Mouse (Mus musculus) large intestine, adult 2 months (tissue): ENCODE measurements around the gene Sbf2. TPM values are rescaled to one million over a fixed set of nuclear protein-coding genes. Genes with fewer than 3 reads are reported as not detected.

ENCODE experiments used
- DNase-seq: peaks from one replicate; pipeline ENCODE4 v3.0.0-alpha.2; 2012; ENCODE audit warnings: low read depth, low spot score
- WGBS: fragments of 180-500 bp; shearing (Covaris S2); methylation state at CpG from one replicate; pipeline ENCODE4 v1.1.7; 2018; 5-methylcytosine and 5-hydroxymethylcytosine counted together
- polyA plus RNA-seq: library from polyadenylated mRNA; depleted of rRNA; stranded (reverse); fragments of >200 nt; gene quantifications from 2 replicates; pipeline ENCODE4 v1.2.3, GENCODE M21; 2012

Gene Sbf2
- polyA plus RNA-seq, 1 experiment = 10.4 TPM

DNA sequence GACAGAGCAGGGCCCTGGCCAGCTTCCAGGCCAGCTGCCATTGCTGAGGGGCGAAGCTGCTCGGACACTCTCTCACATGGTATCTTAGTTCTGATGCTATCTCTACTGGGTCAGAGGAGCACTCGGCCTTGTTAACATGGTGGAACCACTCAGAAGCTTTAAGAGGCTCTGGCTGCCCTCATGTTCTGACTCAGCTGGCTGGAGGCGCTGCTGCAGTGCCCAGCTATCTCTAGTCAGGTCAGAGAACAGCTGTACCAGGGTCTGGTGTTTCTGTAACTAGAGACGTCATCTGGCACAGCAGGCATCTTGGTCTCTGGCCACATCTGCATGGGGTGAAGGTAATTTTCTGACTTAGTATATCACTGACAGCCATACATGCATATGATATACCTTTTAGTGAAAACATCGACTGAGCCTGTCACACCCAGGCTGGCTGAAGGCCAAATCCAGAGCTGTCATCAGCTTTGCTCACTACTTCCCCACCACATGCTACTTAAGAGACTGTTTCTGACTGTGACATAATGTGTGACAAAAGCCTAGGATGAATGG, 295.7 kb downstream of the Sbf2 start:
- 76% methylated on average over 6 of the region's 6 CpGs for WGBS
- no peak for DNase-seq

DNA sequence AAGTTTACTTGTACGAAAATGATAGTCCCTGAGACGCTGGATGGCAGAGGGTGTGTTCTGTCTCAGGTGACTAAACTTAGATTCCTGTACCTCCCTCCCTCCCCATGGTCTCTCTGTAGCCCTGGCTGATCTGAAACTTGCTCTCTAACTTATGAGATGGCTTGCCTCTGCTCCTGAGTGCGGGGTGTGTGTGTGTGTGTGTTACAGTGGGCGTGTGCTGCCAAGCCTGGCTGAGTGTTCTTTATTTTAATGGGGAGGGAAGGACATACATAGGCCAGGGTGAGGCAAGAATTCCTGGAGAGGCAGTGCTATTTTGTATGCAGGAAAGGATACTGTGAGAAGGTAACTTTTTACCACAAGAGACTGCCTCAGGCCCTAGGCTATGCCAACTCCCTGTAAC, 297.3 kb downstream of the Sbf2 start:
- WGBS = 63% methylated on average over 4 of the region's 4 CpGs
- DNase-seq = no peak

DNA sequence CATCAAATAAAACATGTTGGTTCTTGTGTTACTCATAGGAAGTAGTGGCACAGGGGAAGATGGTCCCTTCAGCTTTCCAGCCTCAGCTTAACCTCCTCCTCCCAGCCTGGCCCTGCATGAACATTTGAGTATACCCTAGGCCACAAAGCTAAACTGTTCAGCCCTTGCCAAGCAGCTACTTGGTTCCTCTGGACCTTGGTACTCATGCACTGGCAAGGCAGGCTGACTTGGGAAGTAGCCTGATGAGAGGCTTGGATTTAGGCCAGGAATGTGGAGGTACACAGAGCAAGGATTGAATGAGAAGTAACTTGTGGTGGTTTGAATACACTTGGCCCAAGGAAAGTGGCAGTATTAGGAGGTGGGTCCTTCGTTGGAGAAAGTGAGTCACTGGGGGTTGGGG, 299.4 kb downstream of the Sbf2 start:
- WGBS = 90% methylated on average over 1 of the region's 1 CpGs
- DNase-seq = no peak

DNA sequence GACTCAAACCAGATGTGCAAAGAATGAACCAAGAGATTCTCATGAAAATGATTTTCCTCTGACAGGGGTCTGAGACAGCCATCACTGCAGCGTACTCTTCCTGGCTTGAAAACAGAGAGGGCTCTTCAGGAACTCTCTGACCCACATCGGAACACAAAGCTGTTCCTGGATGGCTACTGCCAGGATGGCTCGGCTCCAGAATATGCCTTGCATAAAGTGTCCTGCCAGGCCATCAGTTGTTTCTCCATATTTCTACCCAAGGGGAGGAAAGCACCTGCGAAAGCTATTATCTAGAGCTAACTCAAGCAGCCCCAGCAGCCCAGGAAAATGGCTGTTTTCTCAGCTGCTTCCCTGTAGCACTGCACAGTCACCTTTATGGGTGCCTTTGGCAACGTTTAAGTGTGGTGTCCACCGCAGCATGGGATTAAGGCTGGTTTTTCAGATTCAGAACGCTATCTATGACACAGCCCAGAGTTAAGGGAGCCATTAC, 300.3 kb downstream of the Sbf2 start:
- no peak for DNase-seq
- 94% methylated on average over 7 of the region's 7 CpGs for WGBS

DNA sequence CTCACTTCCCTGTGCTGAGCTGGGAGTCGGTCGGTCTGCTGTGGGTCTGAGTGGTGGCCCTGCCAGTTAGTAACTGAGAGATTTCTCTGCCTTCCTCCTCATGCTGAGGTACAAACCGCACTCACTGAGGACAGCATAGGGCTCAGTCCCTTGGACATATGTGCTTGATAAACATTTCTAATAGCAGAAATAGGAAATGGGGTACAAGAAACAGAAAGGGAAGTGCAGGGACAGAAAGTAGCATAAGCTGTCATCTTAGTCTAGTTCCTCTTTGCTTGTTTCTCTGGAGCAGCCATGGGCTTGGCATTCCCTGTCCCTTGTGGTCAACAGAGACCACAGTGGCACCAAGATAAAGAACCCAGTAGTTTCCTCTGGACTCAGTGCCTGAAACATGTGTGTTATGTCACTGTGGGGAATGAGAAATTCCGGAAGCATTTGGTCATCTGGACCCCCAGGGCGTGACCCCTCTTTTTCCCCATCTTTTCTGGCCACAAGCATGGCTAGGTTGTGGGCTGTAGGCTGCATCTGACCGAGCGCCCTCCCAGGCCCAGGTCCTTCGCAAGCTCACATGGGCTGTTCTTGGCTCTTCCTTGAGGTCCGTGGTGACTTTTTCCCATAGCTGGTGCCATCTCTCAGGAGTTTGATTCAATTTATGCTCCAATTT, 301.2 kb downstream of the Sbf2 start:
- DNase-seq = no peak
- 84% methylated on average over 9 of the region's 9 CpGs for WGBS

DNA sequence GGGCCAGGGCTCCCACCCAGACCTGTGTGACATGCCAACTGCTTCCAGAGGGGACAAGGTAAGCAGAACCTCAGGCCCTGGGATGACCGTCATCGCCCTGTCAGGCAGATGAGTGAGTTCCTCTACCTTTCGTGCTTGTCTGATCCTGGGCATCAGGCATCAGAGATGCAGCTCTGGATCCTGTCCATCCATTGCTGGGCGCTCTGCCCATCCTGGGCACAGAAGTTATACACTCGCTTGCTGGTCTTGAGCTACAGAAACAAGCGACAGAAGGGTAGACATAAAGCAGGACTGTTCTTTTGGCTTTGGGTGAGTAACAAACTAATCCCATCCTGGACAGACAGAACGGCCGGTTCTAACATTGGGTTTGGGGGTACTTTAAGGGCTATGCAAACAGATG, 305.5 kb downstream of the Sbf2 start:
- WGBS = 91% methylated on average over 8 of the region's 8 CpGs
- no peak for DNase-seq

DNA sequence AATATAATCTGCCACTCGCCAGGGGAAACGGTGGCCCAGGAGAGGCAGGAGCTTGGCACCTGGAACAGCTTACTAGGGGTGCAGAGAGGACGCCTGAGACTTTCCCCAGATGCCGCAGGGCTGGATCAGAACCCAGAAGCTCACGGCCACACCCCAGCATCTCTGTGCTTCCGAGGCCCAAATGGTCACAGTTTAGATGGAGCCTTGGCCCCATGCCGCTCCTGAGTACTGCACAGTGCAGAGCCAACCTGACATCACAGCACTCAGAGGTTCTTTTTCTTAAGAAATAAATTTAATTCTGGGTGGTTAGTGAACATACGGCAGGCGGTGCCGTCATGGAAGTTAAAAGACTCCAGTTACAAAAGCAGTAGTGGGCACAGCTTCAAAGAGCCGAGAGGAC, 307.0 kb downstream of the Sbf2 start:
- 88% methylated on average over 11 of the region's 11 CpGs for WGBS
- no peak for DNase-seq

DNA sequence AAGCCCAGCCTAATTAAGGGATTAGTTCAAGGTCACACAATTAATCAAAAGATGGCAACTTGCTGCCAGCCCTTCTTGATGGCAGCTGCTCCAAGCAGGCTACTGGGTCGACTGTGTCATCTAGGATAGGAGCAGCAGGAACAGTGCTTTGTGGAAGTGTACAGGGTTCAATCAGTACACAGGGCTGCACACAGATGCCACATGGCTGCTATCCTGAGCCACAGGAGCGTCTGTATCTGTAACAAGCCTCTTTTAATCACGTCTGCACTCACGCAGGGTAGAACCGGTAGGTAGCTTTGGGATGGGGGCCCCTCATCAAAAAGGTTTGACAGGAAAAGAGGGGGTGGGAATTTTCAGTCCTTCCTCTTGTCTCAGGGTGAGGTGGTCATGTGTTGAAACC, 308.4 kb downstream of the Sbf2 start:
- DNase-seq = no peak
- WGBS = 75% methylated on average over 5 of the region's 5 CpGs

DNA sequence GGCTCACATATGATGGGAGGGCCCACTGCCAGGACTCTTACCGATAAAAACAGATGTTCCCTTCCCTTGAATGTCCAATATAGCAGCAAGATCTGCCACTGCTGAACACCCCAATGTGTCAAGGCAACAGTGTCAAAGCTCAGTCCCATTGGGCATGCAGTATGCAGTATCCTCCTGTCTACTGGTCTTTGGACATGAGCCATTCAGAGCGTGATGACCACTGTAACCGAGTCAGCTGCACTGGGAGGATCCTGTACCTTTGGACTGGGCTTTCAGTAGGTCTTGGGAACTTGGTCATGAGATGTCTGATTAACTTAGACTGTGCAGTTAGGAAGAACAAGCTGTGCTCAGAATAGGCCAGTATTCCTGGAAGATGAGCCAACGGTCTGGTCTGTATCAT, 309.2 kb downstream of the Sbf2 start:
- WGBS = 77% methylated on average over 4 of the region's 4 CpGs
- DNase-seq = no peak

DNA sequence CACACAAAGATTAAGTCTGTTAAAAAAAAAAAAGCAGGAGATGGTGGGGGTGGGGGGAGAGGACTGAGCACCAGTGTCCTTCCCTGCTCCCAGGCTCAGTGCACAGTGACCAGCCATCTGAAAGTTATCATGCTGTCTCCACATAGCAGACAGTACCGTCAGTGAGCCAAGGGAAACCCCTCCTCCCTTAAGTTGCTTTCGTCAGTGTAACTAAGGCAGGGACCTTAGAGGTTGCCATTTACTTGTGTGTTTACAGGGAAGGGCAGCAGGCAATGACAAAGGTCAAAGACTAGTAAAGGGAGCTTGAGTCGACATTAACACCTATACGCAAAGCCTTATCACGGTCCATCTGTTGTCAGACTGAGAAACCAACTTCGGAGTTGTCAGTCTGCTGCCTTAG, 311.8 kb downstream of the Sbf2 start:
- 27% methylated on average over 6 of the region's 6 CpGs for WGBS

DNA sequence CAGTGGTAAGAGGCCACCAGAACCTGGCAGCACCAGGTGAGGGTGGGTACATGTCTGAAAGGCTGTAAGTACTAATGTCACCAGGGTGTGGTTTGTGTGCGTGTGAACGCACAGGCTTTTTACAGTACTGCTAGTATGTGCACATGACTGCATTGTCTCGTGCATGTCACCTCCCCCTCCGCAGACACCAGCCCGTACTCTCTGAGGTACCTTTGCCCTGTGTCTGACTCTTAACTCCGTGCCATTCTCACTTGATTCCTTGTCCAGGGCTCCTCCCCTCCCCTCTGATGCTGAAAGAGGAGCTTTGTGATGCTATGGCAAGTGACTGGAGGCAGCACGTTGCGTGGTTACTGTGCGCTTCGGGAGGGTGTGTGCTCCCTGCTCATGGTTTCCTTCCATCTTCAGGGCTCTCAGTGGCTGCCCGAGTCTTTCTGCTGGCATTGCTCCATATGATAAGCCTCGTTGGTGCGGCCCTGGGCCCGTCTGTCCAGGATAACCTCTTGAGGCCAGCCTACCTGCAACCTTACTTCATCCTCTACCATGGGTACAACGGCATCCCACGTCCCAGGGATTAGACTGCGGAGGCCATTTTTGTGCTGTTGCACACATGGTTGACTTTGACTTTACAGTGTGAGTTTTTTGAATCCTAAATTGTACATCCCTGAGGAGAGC, 315.8 kb downstream of the Sbf2 start:
- 58% methylated on average over 17 of the region's 17 CpGs for whole genome bisulfite sequencing
- DNase-seq = no peak

More for the DNA sequence above, 311.8 kb downstream of the Sbf2 start:
- DNase-seq = no peak

DNA sequence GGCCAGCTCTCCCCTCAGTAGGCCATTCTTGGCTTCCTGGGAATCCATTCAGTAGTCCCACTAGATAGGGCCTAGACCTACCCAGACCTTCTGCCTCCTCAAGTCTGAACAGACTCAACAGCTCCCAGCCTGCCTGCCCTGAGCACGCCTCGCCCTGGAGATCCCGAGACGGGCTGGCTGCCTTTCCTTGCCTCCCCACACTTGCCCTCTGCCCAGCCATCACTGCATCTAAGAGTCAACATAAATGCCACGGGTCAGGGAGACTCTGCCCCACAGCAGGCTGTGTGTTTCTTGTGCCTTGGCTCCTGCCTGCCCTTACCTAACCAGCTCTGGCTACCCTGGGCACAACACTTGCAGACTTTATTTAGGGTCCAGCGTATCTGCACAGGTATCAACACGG, 316.6 kb downstream of the Sbf2 start:
- DNase-seq = no peak
- 57% methylated on average over 7 of the region's 7 CpGs for WGBS

DNA sequence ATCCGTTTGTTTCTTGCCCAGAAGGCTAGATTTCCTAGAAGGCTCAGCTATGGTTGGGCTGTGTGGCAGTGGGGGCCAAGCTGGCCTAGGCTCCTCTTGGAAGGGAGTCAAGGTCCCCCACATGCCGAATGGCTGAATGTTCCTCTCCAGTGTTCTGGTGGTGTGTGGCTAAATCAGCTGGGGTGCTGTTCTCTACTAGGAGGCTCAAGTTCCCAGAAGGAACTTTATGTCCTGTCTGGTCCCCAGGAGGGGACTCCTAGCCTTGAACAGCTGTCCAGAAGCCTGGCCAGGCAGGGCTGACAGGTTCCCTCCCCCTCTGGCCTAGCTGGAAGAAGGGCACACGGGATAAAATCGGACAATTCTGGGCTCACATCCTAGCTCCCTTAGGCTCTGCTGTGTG, 317.1 kb downstream of the Sbf2 start:
- 76% methylated on average over 4 of the region's 4 CpGs for WGBS
- no peak for DNase-seq

DNA sequence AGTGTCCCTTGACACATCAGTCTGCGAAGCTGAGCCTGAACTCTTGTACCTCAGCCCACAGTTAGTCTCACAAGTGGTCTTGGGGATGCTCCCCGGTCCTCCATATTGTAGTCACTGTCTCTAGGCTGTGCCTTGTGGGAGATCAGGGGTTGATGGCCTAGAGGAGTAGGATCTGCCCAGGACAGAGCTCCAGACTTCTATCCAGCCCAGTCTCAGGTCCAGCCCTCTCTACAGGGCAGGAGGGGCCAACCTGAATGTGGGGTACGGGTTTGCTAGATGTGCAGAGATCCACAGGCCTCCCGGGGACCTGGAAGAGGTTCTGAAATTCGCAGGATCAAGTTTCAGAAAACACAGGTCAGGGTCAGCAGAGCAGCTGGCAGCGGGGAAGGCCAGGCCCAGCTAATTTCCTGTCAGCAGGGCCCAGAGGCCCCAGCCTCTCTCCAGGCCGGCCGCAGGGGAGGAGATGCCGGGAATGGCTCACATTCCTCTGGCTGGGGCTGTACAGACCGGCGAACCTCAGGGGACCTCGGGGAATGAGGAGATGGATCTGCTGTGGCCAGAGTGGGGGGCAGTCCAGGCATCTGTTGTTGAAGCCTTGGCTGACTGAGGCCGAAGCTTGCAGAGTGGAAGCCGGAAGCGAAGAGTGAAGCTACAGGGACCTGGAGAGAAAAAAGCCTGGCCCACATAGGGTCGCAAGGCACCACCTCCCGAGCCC, 317.7 kb downstream of the Sbf2 start:
- DNase-seq = no peak
- WGBS = 66% methylated on average over 17 of the region's 17 CpGs

DNA sequence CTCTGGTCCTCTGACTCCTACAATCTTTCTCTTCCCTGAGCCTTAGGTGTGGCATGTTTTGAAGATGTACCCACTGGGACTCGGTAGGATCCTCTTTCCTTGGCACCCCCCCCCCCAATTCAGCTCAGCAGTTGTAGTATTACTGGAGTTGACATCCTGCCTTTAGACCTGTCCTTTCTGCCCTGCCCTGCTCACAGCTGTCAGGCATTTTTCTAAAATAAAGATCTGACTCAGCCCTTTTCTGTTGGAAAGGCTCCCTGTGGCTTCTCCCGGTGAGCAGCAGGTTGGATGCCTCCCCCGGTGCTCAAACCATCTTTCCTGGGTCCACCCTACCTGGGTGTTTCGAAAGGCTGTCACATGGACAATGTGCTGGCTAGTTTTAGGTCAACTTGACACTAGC, 325.1 kb downstream of the Sbf2 start:
- DNase-seq = no peak
- 79% methylated on average over 4 of the region's 4 CpGs for WGBS

DNA sequence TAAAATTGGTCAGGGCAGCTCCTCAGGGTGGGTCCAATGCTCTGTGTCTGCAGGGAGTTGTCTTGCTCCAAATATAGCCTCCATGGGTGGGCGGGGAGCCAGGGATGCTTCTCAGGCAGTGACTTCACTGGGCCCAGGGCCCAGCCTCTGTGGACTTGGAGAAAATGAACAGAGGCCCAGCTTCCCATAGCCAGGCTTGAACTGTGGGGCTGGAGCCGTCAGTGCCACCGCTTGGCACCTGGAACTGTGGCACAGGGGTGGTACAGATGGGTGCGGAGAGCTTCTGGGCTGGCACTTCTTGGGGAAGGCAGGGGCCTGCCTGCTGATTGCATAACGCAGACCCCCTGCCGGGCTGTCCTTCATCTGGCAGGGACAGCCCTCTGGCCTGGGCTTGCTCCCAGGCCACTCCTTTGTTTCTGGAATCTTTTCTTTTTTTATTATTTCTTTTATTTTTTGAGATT, 326.0 kb downstream of the Sbf2 start:
- no peak for DNase-seq
- WGBS = 72% methylated on average over 6 of the region's 6 CpGs

DNA sequence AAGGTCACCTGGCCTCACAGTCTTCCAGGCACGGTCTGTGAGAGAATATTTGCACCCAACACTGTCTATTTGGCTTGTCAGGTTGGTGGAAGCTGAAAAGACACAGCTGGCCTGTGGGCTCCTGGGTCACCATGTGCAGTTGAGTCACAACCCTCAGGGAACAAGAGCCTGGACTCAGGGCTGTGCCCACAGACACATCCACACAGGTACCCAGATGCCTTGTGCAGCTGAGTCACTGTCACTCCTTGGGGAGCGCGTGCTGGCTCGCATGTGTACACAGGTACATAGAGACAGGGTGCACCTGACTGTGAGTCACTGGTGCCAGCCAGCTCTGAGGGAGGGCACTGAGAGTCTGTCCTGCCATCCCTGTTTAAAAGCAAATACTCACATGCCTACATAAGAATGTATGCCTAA, 326.5 kb downstream of the Sbf2 start:
- DNase-seq = no peak

DNA sequence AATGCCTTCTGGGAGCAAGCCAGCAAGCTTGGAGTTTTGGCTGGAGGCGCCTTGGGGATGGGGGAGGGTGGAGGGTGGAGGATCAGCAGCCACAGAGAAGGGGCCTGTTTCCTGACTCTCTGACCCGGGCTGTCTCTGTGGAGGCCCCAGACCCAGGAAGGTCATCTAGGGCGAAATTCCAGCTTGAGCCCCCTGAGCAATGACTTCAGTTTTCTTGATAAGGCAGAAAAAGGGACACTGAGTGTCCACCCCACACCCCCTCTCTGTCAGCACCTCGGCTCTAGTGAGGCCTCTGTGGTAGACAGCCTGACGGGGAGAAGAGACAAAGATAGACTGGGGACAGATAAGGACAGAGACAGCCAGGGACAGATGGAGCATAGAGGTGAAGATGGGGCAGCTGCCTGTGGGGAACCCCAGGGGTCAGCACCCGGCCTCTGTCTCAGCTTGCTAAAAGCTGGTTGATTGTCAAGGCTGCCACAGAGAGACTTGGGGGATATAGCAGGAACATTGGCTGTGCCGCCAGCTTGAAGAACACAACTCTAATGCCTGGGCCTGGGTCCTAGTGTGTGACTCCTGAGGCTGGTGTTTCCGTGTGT, 327.1 kb downstream of the Sbf2 start:
- WGBS = 82% methylated on average over 8 of the region's 8 CpGs
- DNase-seq = no peak

More for the DNA sequence above, 326.5 kb downstream of the Sbf2 start:
- WGBS = 50% methylated on average over 4 of the region's 4 CpGs

DNA sequence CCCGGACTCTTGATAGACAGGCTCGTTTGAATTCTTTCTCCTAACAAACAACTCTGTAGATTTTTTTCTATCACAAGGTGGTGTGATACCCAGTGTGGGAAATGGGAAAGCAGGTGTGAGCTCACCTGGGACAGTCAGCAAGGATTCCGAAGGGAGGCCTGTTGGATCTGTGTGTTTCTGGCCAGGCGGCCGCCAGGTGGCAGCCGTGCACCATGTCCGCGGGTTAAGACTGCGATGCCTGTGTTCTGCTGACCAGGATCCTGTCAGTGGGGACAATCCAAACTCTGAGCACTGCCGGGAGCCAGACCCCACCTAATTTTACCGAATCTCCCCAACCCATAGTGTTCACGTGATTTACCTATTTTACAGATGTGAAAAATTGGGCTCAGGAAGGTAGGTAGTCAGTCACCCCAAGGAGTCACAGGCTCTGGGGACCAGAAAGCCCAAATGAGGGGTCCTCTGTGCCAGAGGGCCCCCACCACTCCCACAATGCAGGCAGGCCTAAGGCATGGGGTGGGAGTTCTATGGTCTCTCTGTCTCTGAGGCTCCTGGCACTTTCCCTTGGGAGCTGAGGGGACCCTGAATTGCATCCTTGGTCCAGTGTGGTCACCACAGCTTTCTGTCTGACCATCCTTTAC, 327.8 kb downstream of the Sbf2 start:
- 7% methylated on average over 12 of the region's 12 CpGs for WGBS
- no peak for DNase-seq
